In genomic region chr9:115932741-115933140, GRCm38 (mm10) we compare ENCODE assay signal across 29 mouse cellular contexts. TPM values are rescaled to one million over a fixed set of nuclear protein-coding genes. Genes with fewer than 3 reads are reported as not detected.
A peak's percentile ranks its signal among the peaks of the same experiment; 100 is the strongest.
DNase-seq lines count a peak whose midpoint lies in the region; ATAC-seq and TF ChIP-seq lines count a peak whose summit lies in the region.
"Had no signal": no experiment of that assay in that cellular context is flagged by ENCODE, and none has a peak within 500 bp of the region (broad histone marks: within the 10 kb centered on the region; RNA-seq: fewer than 3 reads in every experiment).

No protein-coding gene starts in this region.

- no peak overlapping the region for H3K4me3 ChIP-seq in layer of hippocampus, adult 2 months
- no peak overlapping the region for H3K4me3 ChIP-seq in limb, embryonic 11.5 days (ENCODE audit: low read depth, low read length)
- H3K4me3 ChIP-seq in limb, embryonic 13.5 days: no peak overlapping the region
- no peak overlapping the region for H3K4me3 ChIP-seq in neural tube, embryonic 15.5 days (replicated peaks)
- H3K4me3 ChIP-seq: liver, embryonic 12.5 days; midbrain, embryonic 13.5 days; neural tube, embryonic 12.5 days had no signal

- peak overlapping the region; percentile 20; the same call in 1 of the 2 replicates for H3K27ac ChIP-seq in layer of hippocampus, adult 2 months
- peak overlapping the region; percentile 58; the same call in 1 of the 2 replicates for H3K27ac ChIP-seq in limb, embryonic 11.5 days (replicated peaks; ENCODE audit: low read depth, low read length)
- peak overlapping the region; percentile 69 for H3K27ac ChIP-seq in limb, embryonic 13.5 days
- H3K27ac ChIP-seq in neural tube, embryonic 15.5 days (replicated peaks): 0 out of 2 replicates have a peak overlapping the region, but pooled peaks have one; percentile 30
- H3K27ac ChIP-seq: liver, embryonic 12.5 days; macrophage; midbrain, embryonic 13.5 days; neural tube, embryonic 12.5 days had no signal

- no peaks in the 10 kb centered on the region for H3K27me3 ChIP-seq in limb, embryonic 11.5 days (ENCODE audit: control insufficient read depth, insufficient read depth, low read length)
- no peaks in the 10 kb centered on the region for H3K27me3 ChIP-seq in limb, embryonic 13.5 days
- H3K27me3 ChIP-seq in neural tube, embryonic 15.5 days (replicated peaks): no peaks in the 10 kb centered on the region
- H3K27me3 ChIP-seq: liver, embryonic 12.5 days; midbrain, embryonic 13.5 days; neural tube, embryonic 12.5 days had no signal

- H3K9ac ChIP-seq in limb, embryonic 11.5 days (ENCODE audit: low read length): no peak overlapping the region
- H3K9ac ChIP-seq in limb, embryonic 13.5 days: no peak overlapping the region
- no peak overlapping the region for H3K9ac ChIP-seq in neural tube, embryonic 15.5 days (replicated peaks)
- H3K9ac ChIP-seq: liver, embryonic 12.5 days; midbrain, embryonic 13.5 days; neural tube, embryonic 12.5 days had no signal

- H3K36me3 ChIP-seq in limb, embryonic 11.5 days (ENCODE audit: control insufficient read depth, insufficient read depth, low read length): no peaks in the 10 kb centered on the region
- no peaks in the 10 kb centered on the region for H3K36me3 ChIP-seq in limb, embryonic 13.5 days
- no peaks in the 10 kb centered on the region for H3K36me3 ChIP-seq in neural tube, embryonic 15.5 days
- H3K36me3 ChIP-seq: liver, embryonic 12.5 days; midbrain, embryonic 13.5 days; neural tube, embryonic 12.5 days had no signal

- H3K9me3 ChIP-seq in limb, embryonic 11.5 days (ENCODE audit: control insufficient read depth, low read length): no peaks in the 10 kb centered on the region
- H3K9me3 ChIP-seq in limb, embryonic 13.5 days: no peaks in the 10 kb centered on the region
- no peaks in the 10 kb centered on the region for H3K9me3 ChIP-seq in neural tube, embryonic 15.5 days (replicated peaks)
- H3K9me3 ChIP-seq: liver, embryonic 12.5 days; midbrain, embryonic 13.5 days; neural tube, embryonic 12.5 days had no signal

- peaks cover 7% of the 10 kb centered on the region; the same call in 1 of the 2 replicates for H3K4me1 ChIP-seq in limb, embryonic 11.5 days (ENCODE audit: control insufficient read depth, insufficient read depth, low read length)
- H3K4me1 ChIP-seq in limb, embryonic 13.5 days: peaks cover 16% of the 10 kb centered on the region
- peaks cover 10% of the 10 kb centered on the region for H3K4me1 ChIP-seq in neural tube, embryonic 15.5 days
- H3K4me1 ChIP-seq: liver, embryonic 12.5 days; midbrain, embryonic 13.5 days had no signal

- WGBS in limb, embryonic 11.5 days: 90% methylated on average over 4 of the region's 4 CpGs
- 78% methylated on average over 4 of the region's 4 CpGs for WGBS in limb, embryonic 13.5 days
- WGBS in neural tube, embryonic 15.5 days: 92% methylated on average over 4 of the region's 4 CpGs

- no peak for ATAC-seq in limb, embryonic 11.5 days (ENCODE audit: insufficient number of reproducible peaks, low FRiP score, low TSS enrichment, low read depth)
- ATAC-seq in limb, embryonic 13.5 days (ENCODE audit: low FRiP score, low read depth): no peak
- no peak for ATAC-seq in neural tube, embryonic 15.5 days (ENCODE audit: low FRiP score)
- ATAC-seq: forebrain, embryonic 14.5 days; intestine, embryonic 16.5 days; liver, embryonic 12.5 days; midbrain, embryonic 13.5 days had no signal

- no peak overlapping the region for H3K4me2 ChIP-seq in limb, embryonic 11.5 days (ENCODE audit: low read depth, severe bottlenecking)
- peak overlapping the region; percentile 27; the same call in 1 of the 2 replicates for H3K4me2 ChIP-seq in limb, embryonic 13.5 days (replicated peaks)
- H3K4me2 ChIP-seq in neural tube, embryonic 15.5 days: no peak overlapping the region
- H3K4me2 ChIP-seq: heart, embryonic 11.5 days; liver, embryonic 12.5 days; midbrain, embryonic 13.5 days; neural tube, embryonic 12.5 days had no signal

- no peak for DNase-seq in layer of hippocampus, adult 2 months (ENCODE audit: low spot score in 2 of 2)
- DNase-seq in layer of hippocampus, adult 11-12 months (ENCODE audit: low spot score): no peak
- no peak for DNase-seq in limb, embryonic 11.5 days (ENCODE audit: low spot score)
- DNase-seq in kidney, adult 9 months: no peak
- DNase-seq: adrenal gland, postnatal 25 days; B cell, adult 2 months; cerebellum, adult 2 months; cerebellum, postnatal 14 days; gastrocnemius, postnatal 36 days; heart, adult 18-20 months; heart, postnatal 36 days; kidney, adult 8-10 months; kidney, postnatal 10 days; lung, adult 18-20 months; lung, postnatal 10 days; retina, postnatal 1 day; right cerebral cortex, postnatal 14 days had no signal

- no peak for TF ChIP-seq CTCF in layer of hippocampus, adult 2 months (conservative IDR thresholded peaks at IDR 0.05)

RNA-seq across cellular contexts. Expression of gene Gadl1, which starts 23.5 kb away (rescaled TPM):
- under 1 TPM; 0.36 to 0.49 TPM for total RNA-seq in layer of hippocampus, adult 2 months (2021)
- 0.59 and 0.89 TPM in 2 replicates for polyA plus RNA-seq in limb, embryonic 11.5 days (2014; fragmentation: Nextera tagmentation; extraction: Ambion mirVana)
- 0.60 and 1.00 TPM in 2 replicates for polyA plus RNA-seq in limb, embryonic 13.5 days (2015; fragmentation: Nextera tagmentation; extraction: Ambion mirVana)
- 0.37 and 0.46 TPM in 2 replicates for polyA plus RNA-seq in neural tube, embryonic 15.5 days (2015; fragmentation: Nextera tagmentation; extraction: Ambion mirVana)
- total RNA-seq: heart, adult 18-20 months; heart, postnatal 36 days; megakaryocyte-erythroid progenitor cell, adult 5-6 weeks had no signal
- polyA plus RNA-seq: large intestine, adult 2 months; macrophage; small intestine, adult 2 months had no signal
